Mouse (Mus musculus) kidney, embryonic 14.5 days (tissue): ENCODE data around the gene Fmnl2. TPM values are rescaled to one million over a fixed set of nuclear protein-coding genes. Genes with fewer than 3 reads are reported as not detected.
A peak's percentile ranks its signal among the peaks of the same experiment; 100 is the strongest.

ENCODE experiments used
- ATAC-seq: fragments of 200-750 bp; cut with Nextera tagmentation; 2 replicates; pipeline ENCODE4 v1.8.0; 2017; ENCODE audit warnings: moderate number of reproducible peaks, mild to moderate bottlenecking, moderate TSS enrichment, moderate library complexity; ENCODE audit not compliant: low FRiP score, low TSS enrichment
- H3K27ac ChIP-seq: fragments of 300-500 bp; sonication (generic); 2 replicates; pipeline ENCODE4 v1.5.1; 2014; ENCODE audit warnings: low read depth, mild to moderate bottlenecking, low read length, moderate library complexity, mixed read lengths
- H3K27me3 ChIP-seq: fragments of 300-500 bp; sonication (generic); 2 replicates; pipeline ENCODE4 v1.6.1; 2014; ENCODE audit warnings: mild to moderate bottlenecking, low read length; ENCODE audit not compliant: control insufficient read depth, insufficient read depth
- H3K36me3 ChIP-seq: fragments of 300-500 bp; sonication (generic); 2 replicates; pipeline ENCODE4 v1.6.1; 2014; ENCODE audit warnings: low read length, mixed read lengths; ENCODE audit not compliant: control insufficient read depth, insufficient read depth
- H3K4me1 ChIP-seq: fragments of 300-500 bp; sonication (generic); 2 replicates; pipeline ENCODE4 v1.6.1; 2014; ENCODE audit warnings: low read length, mixed read lengths; ENCODE audit not compliant: control insufficient read depth, insufficient read depth
- H3K4me2 ChIP-seq: fragments of 300-500 bp; sonication (generic); replicated peaks from 2 replicates; pipeline ENCODE4 v1.6.1; 2014; ENCODE audit warnings: low read depth, mild to moderate bottlenecking, low read length
- H3K4me3 ChIP-seq: fragments of 300-500 bp; sonication (generic); 2 replicates; pipeline ENCODE4 v1.5.1; 2014; ENCODE audit warnings: mild to moderate bottlenecking, low read length
- H3K9ac ChIP-seq: fragments of 300-500 bp; sonication (generic); 2 replicates; pipeline ENCODE4 v1.6.1; 2014; ENCODE audit warnings: low read depth, mild to moderate bottlenecking, low read length, moderate library complexity
- H3K9me3 ChIP-seq: fragments of 300-500 bp; sonication (generic); 2 replicates; pipeline ENCODE4 v1.6.1; 2016; ENCODE audit warnings: low read length; ENCODE audit not compliant: control insufficient read depth
- WGBS: fragments of 180-500 bp; shearing (Covaris S2); extraction: QIAGEN DNeasy Blood & Tissue Kit; methylation state at CpG from one replicate; pipeline ENCODE4 v1.1.7; 2014; 5-methylcytosine and 5-hydroxymethylcytosine counted together
- polyA plus RNA-seq: library from polyadenylated mRNA; unstranded; fragments of >200 nt; fragmentation: Nextera tagmentation; extraction: Ambion mirVana; gene quantifications from 2 replicates; pipeline ENCODE4 v1.2.1, GENCODE M21; 2014

Gene Fmnl2
- polyA plus RNA-seq, 1 experiment from 2014 or later, result 13.5 TPM

GRCm38 (mm10) chr2:52894983-52895621 lies 37.4 kb downstream of the Fmnl2 start:
- no peaks in the 10 kb centered on the region for H3K27me3 ChIP-seq
- WGBS, result 75% methylated on average over 6 of the region's 6 CpGs
- no peak overlapping the region for H3K4me3 ChIP-seq
- no peaks in the 10 kb centered on the region for H3K9me3 ChIP-seq
- peaks cover 17% of the 10 kb centered on the region for H3K4me1 ChIP-seq
- H3K27ac ChIP-seq, result no peak overlapping the region
- H3K4me2 ChIP-seq, result no peak overlapping the region
- ATAC-seq, result peak; percentile 53; the same call in 1 of the 2 replicates
- H3K9ac ChIP-seq, result no peak overlapping the region
- no peaks in the 10 kb centered on the region for H3K36me3 ChIP-seq

DNA sequence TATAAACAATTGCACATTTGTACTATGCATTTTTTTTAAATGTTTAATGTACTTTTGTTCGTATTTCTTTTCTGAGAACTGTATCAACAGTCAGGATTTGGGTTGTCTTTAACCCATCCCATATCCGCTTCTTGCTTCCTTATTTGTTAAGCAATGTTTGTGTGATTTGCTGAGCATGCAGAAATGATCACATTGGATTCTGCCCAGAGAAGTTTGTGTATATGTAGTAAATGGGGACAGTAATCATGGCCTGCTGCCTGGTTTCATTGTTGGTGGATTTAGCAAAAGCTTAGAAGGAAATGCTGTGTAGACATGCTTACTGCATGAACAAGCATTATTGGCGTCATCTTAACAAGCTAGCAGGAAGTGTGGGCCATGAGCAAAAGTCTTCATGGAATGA lies 39.3 kb downstream of the Fmnl2 start:
- Histone ChIP-seq H3K9ac (no peak overlapping the region), H3K36me3 (no peaks in the 10 kb centered on the region), H3K9me3 (no peaks in the 10 kb centered on the region), H3K27me3 (no peaks in the 10 kb centered on the region), H3K4me2 (no peak overlapping the region), H3K4me3 (no peak overlapping the region), H3K27ac (no peak overlapping the region), H3K4me1 (peaks cover 22% of the 10 kb centered on the region)
- ATAC-seq, result no peak
- WGBS, result 85% methylated on average over 3 of the region's 3 CpGs

DNA sequence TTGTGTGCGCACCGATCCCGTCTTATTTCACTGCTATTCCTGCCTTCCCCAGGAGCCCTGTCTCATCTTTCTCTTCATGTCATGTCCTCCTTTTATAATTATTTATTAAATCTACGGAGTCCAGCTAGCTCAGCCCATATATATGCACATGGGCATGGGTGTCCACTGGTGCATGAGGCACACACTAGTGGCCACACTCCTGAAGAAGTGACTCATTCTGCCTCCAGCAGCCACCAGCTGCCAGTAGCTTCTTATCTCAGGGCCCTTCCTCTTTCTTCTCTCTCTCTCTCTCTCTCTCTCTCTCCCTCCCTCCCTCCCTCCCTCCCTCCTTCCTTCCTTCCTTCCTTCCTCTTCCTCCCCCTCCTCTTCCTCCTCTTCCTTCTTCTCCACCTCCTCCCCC lies 43.1 kb downstream of the Fmnl2 start:
- H3K27me3 ChIP-seq, result no peaks in the 10 kb centered on the region
- H3K9ac ChIP-seq, result no peak overlapping the region
- WGBS, result 92% methylated on average over 4 of the region's 4 CpGs
- no peak for ATAC-seq
- no peaks in the 10 kb centered on the region for H3K36me3 ChIP-seq
- H3K27ac ChIP-seq, result no peak overlapping the region
- no peak overlapping the region for H3K4me3 ChIP-seq
- H3K4me1 ChIP-seq, result peaks cover 26% of the 10 kb centered on the region
- H3K9me3 ChIP-seq, result no peaks in the 10 kb centered on the region
- H3K4me2 ChIP-seq, result no peak overlapping the region

DNA sequence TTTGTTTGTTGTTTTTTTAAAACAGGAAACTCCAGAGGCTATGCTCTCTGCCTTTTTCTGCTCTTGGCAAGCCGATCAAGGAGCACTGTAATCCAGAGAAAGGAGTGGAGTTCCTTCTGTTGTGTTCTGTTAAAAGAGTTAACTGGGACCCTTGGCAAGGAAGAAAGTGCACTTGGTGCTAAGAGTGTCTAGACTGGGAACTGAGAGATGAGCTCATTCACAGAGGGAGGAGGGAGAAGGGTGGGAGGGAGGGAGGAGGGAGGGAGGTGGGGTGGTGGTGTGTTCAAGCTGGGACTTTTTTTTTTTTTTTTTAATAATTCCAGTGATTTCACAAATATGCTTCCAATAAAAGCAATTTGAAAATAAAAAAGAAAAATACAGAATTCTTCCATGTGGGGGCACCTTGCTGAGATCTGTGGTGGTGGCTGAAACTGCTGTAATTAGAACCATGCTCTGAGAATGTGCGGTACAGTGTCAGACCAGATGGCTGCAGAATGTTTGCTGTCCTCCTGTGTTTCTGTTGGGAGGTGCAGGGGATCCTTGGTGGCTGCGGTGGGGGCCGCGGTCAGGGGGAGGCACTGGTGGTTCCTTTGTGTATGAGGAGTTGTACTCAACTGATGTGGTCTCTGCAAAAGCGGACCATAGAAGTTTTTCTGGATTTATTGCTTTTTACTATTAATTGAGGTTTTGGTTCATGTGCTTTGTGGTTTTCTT lies 43.8 kb downstream of the Fmnl2 start:
- peaks cover 29% of the 10 kb centered on the region for H3K4me1 ChIP-seq
- no peak overlapping the region for H3K4me2 ChIP-seq
- H3K27me3 ChIP-seq, result no peaks in the 10 kb centered on the region
- H3K4me3 ChIP-seq, result no peak overlapping the region
- ATAC-seq, result 0 out of 2 replicates have a peak, but pooled peaks have one; percentile 58
- no peak overlapping the region; the same call in 1 of the 2 replicates for H3K27ac ChIP-seq
- 94% methylated on average over 6 of the region's 6 CpGs for WGBS
- H3K9me3 ChIP-seq, result no peaks in the 10 kb centered on the region
- no peaks in the 10 kb centered on the region for H3K36me3 ChIP-seq
- H3K9ac ChIP-seq, result no peak overlapping the region

DNA sequence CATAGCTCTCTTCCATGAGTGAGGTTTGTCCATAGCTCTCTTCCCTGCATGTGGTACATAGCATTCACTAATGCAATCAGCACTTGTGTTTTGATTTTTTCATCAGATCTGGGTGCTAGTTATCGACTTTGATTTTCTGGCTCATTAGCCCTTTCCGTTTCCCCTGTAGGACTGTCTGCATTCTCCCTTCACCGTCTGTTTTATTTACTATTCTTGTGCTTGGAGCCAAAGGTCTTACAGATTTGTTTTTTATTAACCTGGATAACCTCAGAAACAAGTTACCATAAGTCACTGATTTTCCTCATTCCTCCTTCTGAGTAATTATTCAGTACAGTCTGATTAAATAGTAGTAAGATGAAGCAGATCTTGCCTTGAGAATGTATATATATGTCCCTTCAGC lies 44.8 kb downstream of the Fmnl2 start:
- no peaks in the 10 kb centered on the region for H3K36me3 ChIP-seq
- 49% methylated on average over 3 of the region's 3 CpGs for WGBS
- peaks cover 25% of the 10 kb centered on the region for H3K4me1 ChIP-seq
- no peak overlapping the region for H3K27ac ChIP-seq
- no peaks in the 10 kb centered on the region for H3K9me3 ChIP-seq
- H3K27me3 ChIP-seq, result no peaks in the 10 kb centered on the region
- ATAC-seq, result no peak
- H3K9ac ChIP-seq, result no peak overlapping the region
- no peak overlapping the region for H3K4me2 ChIP-seq
- no peak overlapping the region for H3K4me3 ChIP-seq

DNA sequence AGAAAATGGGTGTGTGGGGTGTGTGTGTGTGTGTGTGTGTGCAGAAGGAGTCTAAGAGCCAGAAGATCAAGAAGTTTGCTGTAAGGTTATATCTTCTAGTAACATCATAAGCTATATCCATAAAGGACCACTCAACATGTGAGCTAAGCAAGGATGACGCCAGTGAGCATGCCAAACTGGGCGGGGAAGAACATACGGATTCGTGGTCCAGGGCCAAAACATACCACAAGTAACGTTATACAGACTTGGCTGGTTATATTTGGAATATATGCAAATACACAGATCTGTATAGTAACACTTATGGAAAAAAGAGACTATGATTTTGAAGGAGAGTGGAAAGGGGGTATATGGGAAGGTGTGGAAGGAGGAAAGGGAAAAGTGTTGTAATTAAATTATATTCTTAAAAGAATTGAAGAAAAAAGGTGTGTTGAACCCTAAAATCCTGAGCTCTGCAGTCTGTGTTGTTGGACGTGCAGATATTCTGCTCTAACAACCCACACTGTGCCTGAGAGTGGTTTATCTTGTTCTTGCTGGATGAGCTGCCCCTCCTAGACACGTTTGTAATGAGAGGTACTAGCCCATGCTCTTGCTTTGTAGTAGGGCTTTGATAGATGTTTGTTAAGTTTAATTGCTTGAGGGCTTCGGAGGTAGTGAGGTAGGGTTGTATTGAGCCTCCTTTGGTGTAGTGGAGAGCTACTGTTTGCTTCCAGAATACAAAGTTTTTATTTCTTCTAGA lies 45.7 kb downstream of the Fmnl2 start:
- Histone ChIP-seq H3K27me3 (no peaks in the 10 kb centered on the region), H3K4me1 (peaks cover 23% of the 10 kb centered on the region), H3K27ac (no peak overlapping the region), H3K36me3 (no peaks in the 10 kb centered on the region), H3K4me2 (no peak overlapping the region), H3K9ac (no peak overlapping the region), H3K9me3 (no peaks in the 10 kb centered on the region), H3K4me3 (no peak overlapping the region)
- WGBS, result 68% methylated on average over 8 of the region's 8 CpGs
- no peak for ATAC-seq

DNA sequence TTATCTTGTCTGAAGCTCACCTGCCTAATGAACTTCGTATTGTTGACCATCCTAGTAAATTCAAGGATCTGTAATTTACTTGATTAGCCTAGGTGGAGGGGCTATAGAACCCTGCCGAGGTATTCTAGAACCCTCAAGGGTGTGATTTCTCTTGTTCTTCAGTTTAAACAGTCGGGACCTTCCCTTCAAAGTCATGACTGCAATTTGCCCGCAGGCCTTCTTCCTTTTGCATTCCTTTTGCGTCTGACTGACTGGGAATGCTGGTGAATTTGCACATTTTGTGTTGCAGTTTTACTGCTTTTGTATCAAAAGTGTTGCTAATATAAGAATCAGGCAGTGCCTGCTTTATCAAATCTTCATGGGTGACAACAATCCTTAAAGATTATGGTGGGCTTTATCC lies 46.9 kb downstream of the Fmnl2 start:
- Histone ChIP-seq H3K36me3 (no peaks in the 10 kb centered on the region), H3K4me2 (no peak overlapping the region), H3K4me1 (peaks cover 23% of the 10 kb centered on the region), H3K9ac (no peak overlapping the region), H3K27ac (no peak overlapping the region), H3K27me3 (no peaks in the 10 kb centered on the region), H3K9me3 (no peaks in the 10 kb centered on the region), H3K4me3 (no peak overlapping the region)
- 56% methylated on average over 5 of the region's 5 CpGs for WGBS
- ATAC-seq, result no peak

GRCm38 (mm10) chr2:52913311-52913710 lies 55.7 kb downstream of the Fmnl2 start:
- 30% methylated on average over 2 of the region's 2 CpGs for WGBS
- no peak for ATAC-seq
- H3K27ac ChIP-seq, result no peak overlapping the region
- H3K36me3 ChIP-seq, result no peaks in the 10 kb centered on the region
- no peak overlapping the region for H3K9ac ChIP-seq
- H3K4me1 ChIP-seq, result no peaks in the 10 kb centered on the region
- no peak overlapping the region for H3K4me2 ChIP-seq
- no peak overlapping the region for H3K4me3 ChIP-seq
- no peaks in the 10 kb centered on the region for H3K9me3 ChIP-seq
- no peaks in the 10 kb centered on the region for H3K27me3 ChIP-seq

DNA sequence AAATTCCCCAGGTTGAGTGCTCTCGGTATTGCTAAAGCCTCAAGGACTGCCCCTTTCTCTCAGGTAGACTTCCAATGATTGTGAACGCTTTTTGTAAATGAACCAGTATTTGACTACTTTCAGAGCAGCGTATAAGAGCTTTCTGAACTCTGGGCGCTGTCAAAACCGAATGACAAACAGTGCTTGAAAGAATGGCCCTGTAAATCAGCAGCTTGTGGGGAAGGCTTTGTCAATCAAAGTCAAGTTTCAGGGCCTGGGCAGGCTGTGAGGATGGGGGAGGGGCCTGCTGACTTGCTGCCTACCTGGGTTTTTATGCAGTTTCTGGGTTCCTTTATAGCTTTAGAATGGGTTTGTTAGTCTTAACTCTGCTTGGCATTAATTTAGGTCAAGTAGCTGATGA lies 56.1 kb downstream of the Fmnl2 start:
- H3K9me3 ChIP-seq, result no peaks in the 10 kb centered on the region
- 30% methylated on average over 5 of the region's 5 CpGs for WGBS
- H3K4me3 ChIP-seq, result no peak overlapping the region
- ATAC-seq, result no peak
- no peaks in the 10 kb centered on the region for H3K27me3 ChIP-seq
- no peak overlapping the region for H3K4me2 ChIP-seq
- no peaks in the 10 kb centered on the region for H3K4me1 ChIP-seq
- H3K27ac ChIP-seq, result no peak overlapping the region; the same call in 1 of the 2 replicates
- no peak overlapping the region for H3K9ac ChIP-seq
- no peaks in the 10 kb centered on the region for H3K36me3 ChIP-seq
